Mouse (Mus musculus): ENCODE results near the gene Rnf215.
A peak's percentile ranks its signal among the peaks of the same experiment; 100 is the strongest.
"Not testable (repeated sequence)": the region's sequence is repeated elsewhere in the genome, so short reads cannot be mapped to it uniquely, and the experiment has no call there.

Rnf215 gene

DNA sequence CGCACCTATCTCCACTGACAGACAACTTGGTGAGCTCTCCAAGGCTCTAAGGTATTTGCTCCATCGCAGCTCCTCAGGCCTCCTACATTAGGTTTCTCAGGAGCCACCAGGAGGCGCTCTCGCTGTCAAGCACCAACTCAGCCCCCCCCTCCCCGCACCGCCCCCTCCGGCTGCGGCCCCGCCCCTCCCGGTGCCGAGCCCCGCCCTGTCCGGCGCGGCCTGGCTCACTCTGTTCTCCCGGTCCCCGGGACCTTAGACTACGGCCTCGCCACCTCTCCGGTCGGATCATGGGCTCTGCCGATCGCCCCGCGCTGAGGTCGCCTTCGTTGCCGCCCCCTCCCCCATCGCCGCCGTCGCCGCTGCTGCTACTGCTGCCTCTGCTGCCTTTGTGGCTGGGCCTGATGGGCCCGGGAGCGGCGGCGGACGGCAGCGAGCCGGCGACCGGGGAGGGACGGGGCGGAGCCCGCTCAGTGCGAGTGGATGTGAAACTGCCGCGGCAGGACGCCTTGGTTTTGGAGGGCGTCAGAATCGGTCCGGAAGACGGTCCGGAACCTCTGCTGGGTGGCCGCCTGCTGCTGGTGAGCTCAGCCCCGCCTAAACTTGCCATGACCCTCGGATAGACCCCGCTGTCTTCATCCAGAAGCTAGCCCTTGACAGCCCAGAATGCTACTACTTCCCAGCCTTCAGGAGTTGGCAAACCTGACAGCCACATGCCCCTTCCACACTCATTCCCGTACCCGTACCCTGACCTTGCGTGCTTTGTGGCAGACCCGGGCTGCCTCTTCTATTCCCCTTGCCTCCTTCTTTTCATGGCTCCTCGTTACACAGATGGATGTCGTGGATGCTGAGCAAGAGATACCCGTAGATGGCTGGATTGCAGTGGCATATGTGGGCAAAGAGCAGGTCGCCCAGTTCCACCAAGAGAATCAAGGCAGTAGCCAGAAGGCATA is at the start of gene Rnf215:
TSS of gene Rnf215 (plus strand) at position 217 of the 950 bp plus-strand sequence.
- peak; percentile 76 to 85 for DNase-seq (ENCODE audit: low spot score in 2 of 2)

DNA sequence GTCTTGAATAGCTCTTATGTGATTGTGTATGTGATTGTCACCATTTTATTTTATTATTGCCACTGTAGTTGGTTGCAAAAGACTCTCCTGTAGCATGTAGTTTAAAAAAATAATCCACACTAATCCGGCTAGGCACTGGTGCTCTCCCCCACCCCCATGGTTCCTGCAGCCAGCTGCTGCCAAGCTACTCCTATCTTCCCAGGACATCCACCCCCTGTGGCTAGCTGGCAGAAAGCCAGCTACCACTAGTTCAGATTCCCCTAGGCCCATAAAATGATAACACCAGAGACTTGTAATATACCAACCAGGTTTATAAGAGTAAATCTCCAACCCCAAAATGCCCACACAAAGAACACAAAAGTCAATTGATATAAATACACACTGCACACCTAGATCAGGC is 48.8 kb upstream of the Rnf215 start:
- no peak for DNase-seq (ENCODE audit: low spot score in 2 of 2)

DNA sequence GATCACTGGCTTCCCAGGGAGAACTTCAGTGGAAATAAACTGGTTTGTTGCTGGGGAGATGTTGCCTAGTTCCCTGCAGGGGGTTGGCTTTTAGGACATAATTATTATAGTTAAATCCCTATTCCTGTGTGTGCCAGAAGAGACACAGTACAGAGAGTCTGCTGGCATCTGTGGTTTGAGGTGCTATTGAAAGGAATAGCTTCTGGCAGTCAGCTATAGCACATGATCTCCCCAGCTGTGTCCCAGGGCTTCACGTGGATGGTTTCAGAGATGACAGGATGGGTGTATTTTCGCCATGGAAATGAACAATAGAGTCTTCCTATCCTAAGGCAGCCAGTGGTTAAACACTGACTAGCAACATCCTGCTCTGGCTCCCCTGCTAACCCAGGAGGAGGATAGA is 47.7 kb upstream of the Rnf215 start:
- no peak for DNase-seq (ENCODE audit: low spot score in 2 of 2)

DNA sequence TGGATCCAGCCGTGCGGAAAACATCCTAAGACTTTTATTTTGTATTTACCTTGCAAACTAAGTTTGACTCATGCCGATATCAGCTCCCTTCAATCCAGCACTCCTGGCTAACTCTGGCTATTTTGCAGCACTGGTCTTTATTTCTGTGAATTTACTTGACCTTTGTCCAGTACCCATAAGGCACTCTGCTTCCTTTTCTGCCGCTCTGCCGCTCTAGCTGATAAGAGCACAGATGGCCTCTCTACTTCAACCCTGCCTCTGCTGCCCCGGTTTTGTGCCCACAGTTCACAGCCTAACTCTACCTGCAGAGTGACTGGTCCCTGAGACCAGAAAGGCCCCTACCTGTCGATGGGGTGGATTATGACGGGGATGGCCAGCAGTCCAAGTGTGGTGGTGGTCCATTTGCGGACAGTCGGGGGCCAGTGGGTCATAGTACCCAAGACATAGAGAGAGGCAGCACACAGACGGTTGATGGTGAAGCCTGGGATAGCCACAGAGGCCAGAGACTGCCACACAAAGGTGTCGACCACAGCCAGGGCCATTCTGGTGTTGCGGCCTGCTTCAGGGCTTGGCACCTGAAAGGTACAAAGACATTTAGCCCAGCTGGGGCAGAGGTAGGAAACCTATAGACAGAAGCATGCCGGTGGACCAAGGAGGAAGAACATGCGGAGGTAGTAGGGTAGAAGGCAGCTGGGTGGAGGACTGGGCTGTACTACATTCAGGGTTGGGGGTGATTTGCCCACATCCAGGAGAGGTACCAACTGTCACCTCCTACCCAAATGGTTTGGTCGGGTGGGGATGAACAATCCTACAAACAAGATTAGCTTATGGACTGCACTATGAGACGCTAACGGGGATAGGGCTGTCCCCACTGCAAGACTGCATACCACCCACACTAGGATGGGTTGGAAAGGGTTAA is 41.3 kb upstream of the Rnf215 start:
- no peak for DNase-seq (ENCODE audit: low spot score in 2 of 2)

DNA sequence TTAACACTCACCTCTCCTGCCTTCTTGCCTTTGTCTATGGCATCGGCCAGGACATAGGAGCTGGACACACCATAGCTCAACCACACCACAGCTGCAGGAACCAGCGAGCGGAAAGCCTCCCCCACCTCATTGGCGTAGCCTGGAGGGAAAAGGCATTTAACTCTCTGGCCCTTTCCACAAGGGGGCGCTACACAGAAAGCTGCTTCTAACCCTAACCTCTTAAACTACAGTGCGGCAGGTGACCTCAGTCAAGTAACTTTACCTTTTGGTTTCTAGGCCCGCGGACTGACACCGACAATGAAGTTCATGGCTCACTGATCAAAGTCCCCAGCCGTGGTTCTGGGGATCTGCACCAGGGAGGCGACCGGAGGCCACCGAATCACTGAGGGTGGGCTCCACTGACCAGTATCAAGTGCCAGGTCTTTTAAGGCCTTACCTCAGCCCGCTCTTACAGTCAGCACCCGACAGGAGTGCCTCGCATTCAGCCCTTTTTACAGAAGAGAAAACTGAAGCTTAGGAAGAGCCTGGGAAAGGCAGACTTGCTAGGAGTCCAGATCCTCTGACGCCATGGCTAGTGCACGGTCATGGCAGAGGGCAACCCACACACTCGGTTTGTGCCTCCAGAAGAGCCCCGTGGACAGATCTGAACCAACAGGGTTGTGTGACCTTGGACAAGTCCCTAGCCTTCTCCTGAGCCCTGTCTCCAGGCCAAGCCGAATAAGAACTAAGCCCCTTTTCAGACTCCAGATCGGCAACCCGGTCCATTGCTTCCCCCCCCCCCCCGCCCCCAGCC is 40.4 kb upstream of the Rnf215 start:
- peak; percentile 65 to 82 for DNase-seq (ENCODE audit: low spot score in 2 of 2)

DNA sequence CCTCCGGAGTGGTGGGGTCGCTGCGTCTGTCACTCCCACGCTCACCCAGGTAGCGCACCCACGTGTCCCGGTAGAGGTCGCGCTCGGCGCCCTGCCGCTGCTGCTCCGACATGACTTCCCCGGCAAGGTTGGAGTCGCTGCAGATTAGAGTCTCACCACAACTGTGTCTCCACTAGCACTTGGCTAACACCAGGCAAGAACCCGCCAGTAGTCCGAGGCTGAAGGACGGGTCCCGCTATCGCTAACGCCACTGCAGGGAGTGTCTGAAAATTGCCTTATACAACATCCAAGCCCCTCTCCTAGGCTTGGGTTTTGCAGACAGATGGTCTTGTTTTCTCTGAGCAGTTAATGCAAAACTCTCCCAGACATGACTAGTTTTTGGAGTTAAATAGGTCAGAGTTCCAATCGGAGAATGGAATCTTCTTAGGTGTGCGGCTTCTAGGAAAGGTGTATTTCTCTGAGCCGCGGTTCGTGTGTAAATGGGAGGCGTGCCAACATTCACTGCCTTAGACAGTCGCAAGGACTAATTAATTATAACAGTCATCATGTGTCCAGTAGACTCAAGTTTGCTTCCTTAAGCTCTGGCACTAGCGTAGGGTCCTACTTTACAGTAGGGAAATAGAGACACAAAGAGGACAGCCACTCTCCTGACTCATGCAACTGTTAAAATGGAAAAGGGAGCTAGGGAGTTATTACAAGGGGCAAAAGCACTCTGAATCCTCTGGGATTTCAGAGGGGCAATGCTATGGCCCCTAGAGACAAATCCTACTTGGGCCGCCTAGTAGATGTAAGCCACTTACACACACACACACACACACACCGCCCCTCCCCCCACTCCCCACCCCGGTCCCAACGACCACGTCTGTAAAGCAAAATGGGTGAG is 39.6 kb upstream of the Rnf215 start, which contains the start of gene Mtfp1:
TSS of gene Mtfp1 (minus strand) at position 275 of the 883 bp plus-strand sequence.
- peak; percentile 31 to 46 for DNase-seq (ENCODE audit: low spot score in 2 of 2)

DNA sequence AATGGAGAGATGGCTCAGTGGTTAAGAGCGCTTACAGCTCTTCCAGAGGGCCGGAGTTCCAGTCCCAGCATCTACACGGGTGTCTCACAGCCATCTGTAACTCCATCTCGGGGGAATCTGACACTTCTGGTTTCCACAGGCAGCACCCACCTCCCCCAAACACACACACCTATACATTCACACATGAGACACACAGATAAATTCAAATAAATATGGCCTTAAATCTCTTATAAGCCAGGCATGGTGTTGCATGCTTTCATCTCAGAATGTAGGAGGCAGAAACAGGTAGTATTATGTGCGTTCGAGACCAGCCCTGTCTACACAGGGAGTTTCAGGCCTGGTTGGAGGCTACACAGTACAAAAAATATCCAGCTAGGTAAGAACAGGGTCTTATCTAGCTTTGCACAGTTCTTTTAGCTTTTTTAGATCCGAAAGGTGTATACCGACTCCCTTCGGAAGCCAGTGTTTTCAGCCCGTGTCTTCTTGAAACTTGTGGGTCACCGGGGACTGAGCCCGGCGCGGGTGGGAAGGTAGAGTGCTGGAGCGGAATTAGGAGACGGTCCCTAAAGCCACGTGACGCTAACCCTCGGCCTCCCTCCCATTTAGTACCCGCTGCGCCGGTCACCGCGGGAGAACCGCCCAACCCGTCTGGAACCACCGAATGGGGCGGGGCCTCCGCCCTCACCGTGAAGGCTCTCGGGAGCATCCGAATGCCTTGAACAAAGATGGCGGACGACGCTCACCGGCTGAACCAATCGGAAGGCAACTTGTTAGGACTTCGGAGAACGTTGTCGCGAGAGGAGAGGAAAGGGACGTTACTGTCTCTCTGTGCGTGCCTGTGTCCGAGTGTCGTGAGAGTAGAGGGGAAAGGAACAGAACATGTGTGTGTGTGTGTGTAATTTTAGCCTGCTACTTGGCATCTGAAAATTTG is 38.7 kb upstream of the Rnf215 start:
- DNase-seq (ENCODE audit: low spot score in 2 of 2), result peak; percentile 93 to 95

DNA sequence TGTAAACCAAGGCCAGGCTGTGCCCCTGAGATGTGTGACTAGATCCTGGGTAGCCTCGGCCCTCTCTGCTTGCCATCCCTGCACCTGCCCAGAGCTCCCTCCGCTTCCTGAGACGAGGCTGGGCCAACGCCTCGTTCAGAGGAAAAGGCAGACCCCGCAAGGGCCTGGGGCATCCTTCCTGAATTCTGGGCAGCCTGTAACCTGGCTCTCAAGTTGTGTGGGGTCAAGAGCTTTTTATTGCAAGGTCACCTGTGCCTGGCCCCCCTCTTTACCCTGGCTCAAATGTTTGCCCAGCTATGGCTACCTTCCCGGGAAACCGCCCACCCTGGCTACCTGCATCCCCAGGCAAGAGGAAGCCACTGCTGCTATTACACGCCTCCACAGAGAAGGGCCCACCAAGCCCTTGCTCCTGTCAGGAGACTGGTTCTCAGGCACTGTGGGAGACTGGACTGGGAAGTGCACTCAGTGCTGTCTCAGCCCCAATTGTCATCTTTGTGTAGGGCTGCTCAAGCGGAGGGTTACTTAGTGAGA is 37.8 kb upstream of the Rnf215 start:
- DNase-seq (ENCODE audit: low spot score in 2 of 2), result no peak

DNA sequence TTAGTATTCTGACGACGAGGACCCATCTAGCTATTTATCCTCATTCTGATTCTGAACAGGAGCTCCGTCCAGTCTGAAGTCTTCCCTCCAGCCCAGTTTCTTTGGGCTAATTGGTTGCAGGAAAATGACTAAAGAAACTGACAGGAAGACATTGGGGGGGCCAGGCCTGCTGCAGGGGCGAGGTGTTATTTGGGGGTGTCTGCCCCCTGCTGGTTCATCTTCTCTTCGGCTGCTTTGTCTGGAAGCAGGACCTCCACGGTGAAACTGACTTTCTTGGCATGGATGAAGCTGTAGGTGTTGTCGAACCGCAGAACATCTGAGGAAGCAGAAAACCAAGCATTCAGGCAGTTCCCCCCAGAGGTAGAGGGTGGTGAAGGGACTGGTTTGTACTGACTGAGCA is 36.9 kb upstream of the Rnf215 start:
- DNase-seq (ENCODE audit: low spot score in 2 of 2), result no peak

DNA sequence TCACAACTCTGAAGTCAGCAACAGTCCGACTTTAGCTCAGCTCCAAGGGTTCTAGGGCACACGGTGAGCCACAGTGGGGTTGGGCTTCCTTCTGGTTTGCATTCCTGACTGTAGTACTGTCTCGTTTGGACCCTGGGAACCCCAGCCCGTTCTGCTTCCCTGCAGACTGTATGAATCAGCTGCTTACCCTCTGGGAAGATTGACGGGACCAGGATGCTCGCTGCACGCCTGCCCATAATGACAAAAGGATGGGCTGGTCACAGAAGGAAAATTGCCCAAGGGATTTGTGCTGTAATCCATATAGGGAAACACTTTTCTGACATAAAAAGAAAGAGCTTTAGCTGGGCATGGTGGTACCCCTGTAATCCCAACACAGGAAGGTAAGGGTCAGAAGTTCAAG is 36.2 kb upstream of the Rnf215 start:
- DNase-seq (ENCODE audit: low spot score in 2 of 2), result no peak

DNA sequence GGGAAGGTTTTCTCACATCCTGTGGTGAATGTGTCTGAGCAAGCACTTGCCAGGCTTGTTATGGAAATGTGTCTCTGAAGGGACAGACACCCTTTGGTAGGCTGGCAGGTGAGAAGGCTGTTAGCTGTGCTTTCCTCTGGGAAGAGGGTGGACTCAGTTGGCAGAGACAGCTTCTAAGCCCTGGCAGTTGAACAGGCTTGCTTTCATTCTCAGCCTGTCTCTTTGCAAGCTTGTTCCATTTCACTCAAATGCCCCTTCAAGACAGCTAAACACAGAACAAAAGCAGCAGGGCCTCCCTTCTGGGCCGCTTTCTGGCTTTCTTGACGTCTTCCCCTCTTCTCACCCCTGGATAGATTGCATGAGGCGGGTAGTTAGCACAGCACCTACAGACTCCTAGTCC is 35.6 kb upstream of the Rnf215 start:
- DNase-seq (ENCODE audit: low spot score in 2 of 2), result no peak

DNA sequence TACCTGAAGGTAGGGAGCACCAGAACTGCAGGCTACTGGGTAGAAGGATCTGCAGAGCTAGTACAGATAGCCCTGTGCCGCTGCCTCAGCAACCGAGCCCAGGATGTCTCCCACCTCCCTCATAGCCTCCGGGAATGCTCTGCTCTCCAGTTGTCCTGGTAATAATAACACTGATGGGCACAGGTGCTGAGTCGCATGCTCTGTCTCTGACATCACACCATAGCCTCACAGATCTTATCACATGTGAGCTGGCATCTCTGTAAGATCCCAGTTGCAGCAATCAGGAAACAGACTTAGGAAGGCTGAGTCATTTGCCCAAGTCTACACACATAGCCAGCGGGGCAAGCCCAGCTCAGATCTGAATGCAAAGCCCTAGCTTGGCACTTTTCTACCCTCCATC is 33.2 kb upstream of the Rnf215 start:
- no peak for DNase-seq (ENCODE audit: low spot score in 2 of 2)

DNA sequence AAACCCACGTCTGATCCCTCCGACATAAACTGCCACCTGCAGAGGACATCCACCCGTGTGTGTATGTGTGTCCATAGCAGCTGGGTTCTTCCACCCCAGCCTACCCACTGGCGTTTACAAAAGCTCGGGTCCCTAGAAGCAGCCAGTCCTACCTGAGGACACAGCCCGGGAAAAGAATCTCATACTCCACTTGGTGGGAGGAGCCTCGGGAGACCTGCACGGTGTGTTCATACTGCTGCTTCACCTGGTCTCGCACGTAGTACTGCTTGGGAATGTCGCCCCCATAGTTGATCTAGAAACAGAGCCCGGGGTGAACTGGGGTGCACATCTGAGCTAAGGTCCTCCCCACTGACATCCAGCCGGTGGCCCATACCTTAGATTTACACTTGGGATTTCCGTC is 31.5 kb upstream of the Rnf215 start:
- DNase-seq (ENCODE audit: low spot score in 2 of 2), result no peak

DNA sequence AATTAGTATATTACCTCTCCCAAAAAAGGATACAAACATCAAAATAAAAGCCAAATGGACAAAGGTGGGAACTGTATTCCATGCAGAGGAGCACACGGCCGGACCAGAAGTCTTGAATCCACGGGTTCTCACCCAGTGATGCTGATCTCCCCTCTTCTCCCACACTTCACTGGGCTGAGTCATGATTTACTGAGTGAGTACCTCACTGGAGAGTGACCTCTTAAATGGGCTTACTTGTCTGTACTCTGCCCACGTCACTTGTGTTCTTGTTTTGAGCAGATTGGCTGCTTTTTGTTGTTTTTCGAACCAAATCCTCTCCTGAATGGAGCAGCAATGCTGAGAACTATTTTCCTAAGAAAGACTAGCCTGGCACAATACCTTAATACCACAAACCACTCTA is 30.0 kb upstream of the Rnf215 start:
- no peak for DNase-seq (ENCODE audit: low spot score in 2 of 2)

DNA sequence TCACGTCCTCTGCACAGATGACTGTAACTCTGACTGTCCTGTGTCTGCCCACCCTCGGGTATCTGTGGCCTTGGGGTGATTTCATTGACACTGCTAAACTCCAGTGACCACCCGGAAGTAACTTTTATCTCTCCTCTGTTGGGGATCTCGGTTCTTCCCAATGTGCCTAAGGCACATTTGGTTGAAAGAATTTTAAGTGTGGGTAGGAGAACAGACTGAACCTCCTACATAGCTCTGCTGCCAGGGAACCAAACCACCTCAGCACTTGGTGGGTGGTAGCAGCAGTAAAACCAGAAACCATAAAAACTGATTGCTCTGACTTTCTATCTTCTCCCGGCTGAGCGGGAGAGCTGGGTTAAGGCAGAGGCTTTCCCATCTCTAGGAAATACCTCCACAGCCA is 29.6 kb upstream of the Rnf215 start:
- no peak for DNase-seq (ENCODE audit: low spot score in 2 of 2)

DNA sequence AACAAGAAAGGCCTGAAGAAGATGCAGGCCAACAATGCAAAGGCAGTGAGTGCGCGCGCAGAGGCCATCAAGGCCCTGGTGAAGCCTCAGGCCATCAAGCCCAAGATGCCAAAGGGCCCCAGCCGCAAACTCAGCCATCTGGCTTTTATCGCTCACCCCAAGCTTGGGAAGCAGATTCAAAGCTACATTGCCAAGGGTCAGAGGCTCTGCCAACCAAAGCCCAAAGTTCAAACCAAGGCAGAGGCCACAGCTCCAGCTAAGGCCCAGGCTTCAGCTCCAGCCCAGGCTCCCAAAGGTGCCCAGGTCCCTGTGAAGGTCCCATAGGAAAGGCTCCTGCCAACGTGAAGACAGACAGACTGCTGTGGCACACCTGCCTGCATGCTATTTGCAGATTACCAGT is 27.1 kb upstream of the Rnf215 start:
- not testable (repeated sequence) for DNase-seq (ENCODE audit: low spot score in 2 of 2)

DNA sequence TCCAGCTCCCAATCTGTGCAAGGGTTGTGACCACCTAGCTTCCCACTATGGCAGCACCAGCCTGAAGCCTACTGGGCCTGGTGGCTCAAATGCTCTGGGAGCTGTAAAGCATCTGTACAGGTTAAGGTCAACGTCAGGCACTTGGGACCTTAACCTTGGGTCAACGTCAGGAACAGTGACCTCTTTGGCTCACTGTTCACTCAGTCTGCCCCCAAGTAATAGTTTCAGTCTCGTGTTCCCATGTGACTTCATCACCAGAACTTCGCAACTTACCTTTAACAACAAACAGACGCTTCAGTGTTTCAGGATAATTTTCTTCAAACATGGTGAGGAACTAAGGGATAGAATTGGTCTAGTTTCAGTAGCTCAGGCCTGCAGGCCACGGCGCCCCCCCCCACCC is 26.3 kb upstream of the Rnf215 start:
- DNase-seq (ENCODE audit: low spot score in 2 of 2), result no peak

DNA sequence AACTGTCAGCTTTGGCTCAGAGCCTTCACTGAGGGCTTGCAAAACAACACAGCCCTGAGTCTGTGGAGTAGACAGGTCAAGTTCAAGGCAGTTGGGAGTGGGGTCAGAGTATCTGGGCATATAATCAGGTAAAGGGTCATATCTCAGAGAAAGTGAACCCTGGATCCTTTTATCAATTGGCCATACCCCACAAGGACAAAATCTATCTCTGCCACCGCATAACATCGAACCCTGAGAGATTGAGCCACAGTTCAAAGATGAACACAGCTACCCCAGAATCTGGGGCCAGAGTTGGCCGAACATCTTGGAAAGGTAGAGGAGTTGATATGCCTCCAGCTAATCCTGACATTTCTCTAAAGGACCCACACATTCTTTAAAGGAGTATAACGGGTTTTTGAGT is 23.0 kb upstream of the Rnf215 start:
- DNase-seq (ENCODE audit: low spot score in 2 of 2), result no peak

DNA sequence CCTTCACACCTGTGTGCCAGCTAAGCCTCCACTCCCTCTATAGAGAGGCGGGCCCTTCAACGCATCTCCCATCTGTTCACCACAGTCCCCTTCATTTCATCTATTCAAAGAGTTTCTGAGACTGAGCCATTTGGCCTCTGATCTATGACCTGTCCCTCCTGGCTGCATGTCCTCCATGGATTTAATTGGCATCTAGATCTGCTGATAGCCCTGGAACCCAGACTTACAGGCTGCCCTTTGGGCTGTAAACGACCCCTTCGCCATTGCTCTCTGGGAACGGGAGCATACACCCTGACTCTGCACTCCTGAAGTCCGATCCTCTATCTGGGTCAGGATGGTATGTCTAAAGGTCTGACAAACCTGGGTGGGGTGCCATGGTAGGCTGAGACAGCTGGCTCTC is 22.1 kb upstream of the Rnf215 start:
- DNase-seq (ENCODE audit: low spot score in 2 of 2), result no peak
